Mouse (Mus musculus) kidney, embryonic 15.5 days (tissue): ENCODE results near the gene Hoxb8. TPM values are rescaled to one million over a fixed set of nuclear protein-coding genes. Genes with fewer than 3 reads are reported as not detected.

Experiments
- ATAC-seq: fragments of 200-750 bp; cut with Nextera tagmentation; replicated peaks from 2 replicates; pipeline ENCODE4 v1.8.0; 2017; ENCODE audit warnings: moderate TSS enrichment; ENCODE audit not compliant: low FRiP score
- H3K27ac ChIP-seq: fragments of 300-500 bp; sonication (generic); 2 replicates; pipeline ENCODE4 v1.5.1; 2015; ENCODE audit warnings: mild to moderate bottlenecking, inconsistent platforms
- H3K27me3 ChIP-seq: fragments of 300-500 bp; sonication (generic); 2 replicates; pipeline ENCODE4 v1.6.1; 2015; ENCODE audit warnings: inconsistent platforms
- H3K36me3 ChIP-seq: fragments of 300-500 bp; sonication (generic); 2 replicates; pipeline ENCODE4 v1.6.1; 2015; ENCODE audit warnings: inconsistent platforms
- H3K4me1 ChIP-seq: fragments of 300-500 bp; sonication (generic); 2 replicates; pipeline ENCODE4 v1.6.1; 2015; ENCODE audit warnings: inconsistent platforms
- H3K4me2 ChIP-seq: fragments of 300-500 bp; sonication (generic); 2 replicates; pipeline ENCODE4 v1.6.1; 2015; ENCODE audit warnings: moderate library complexity, mild to moderate bottlenecking, inconsistent platforms
- H3K4me3 ChIP-seq: fragments of 300-500 bp; sonication (generic); replicated peaks from 2 replicates; pipeline ENCODE4 v1.5.1; 2015; ENCODE audit warnings: mild to moderate bottlenecking, inconsistent platforms
- H3K9ac ChIP-seq: fragments of 300-500 bp; sonication (generic); 2 replicates; pipeline ENCODE4 v1.6.1; 2015; ENCODE audit warnings: mild to moderate bottlenecking, inconsistent platforms
- H3K9me3 ChIP-seq: fragments of 300-500 bp; sonication (generic); replicated peaks from 2 replicates; pipeline ENCODE4 v1.6.1; 2016; ENCODE audit warnings: inconsistent platforms
- WGBS: fragments of 180-500 bp; shearing (Covaris S2); methylation state at CpG from one replicate; pipeline ENCODE4 v1.1.7; 2015; ENCODE audit warnings: mixed read lengths; 5-methylcytosine and 5-hydroxymethylcytosine counted together
- polyA plus RNA-seq: library from polyadenylated mRNA; unstranded; fragments of >200 nt; fragmentation: Nextera tagmentation; extraction: Ambion mirVana; gene quantifications from 2 replicates; pipeline ENCODE4 v1.2.1, GENCODE M21; 2015

Gene Hoxb8
- polyA plus RNA-seq, 1 experiment from 2014 or later = 9.8 TPM

- WGBS = under 1% methylated on average over 66 of the region's 66 CpGs
- 0 out of 2 replicates have a peak, but pooled peaks have one; percentile 16 for ATAC-seq
- H3K27ac ChIP-seq = peak overlapping the region; percentile 100
- H3K9ac ChIP-seq = peak overlapping the region; percentile 96
- H3K36me3 ChIP-seq = peaks cover 19% of the 10 kb centered on the region; the same call in 1 of the 2 replicates
- H3K27me3 ChIP-seq = no peaks in the 10 kb centered on the region
- H3K4me3 ChIP-seq = peak overlapping the region; percentile 80
- H3K4me1 ChIP-seq = peaks cover 75% of the 10 kb centered on the region
- no peaks in the 10 kb centered on the region for H3K9me3 ChIP-seq
- H3K4me2 ChIP-seq = peak overlapping the region; percentile 90
Measured at GRCm38 (mm10) chr11:96298895-96299667, 17.4 kb downstream of the Hoxb8 start.

- Histone ChIP-seq H3K4me1 (peaks cover 82% of the 10 kb centered on the region), H3K9me3 (no peaks in the 10 kb centered on the region), H3K36me3 (peaks cover 19% of the 10 kb centered on the region; the same call in 1 of the 2 replicates), H3K27me3 (no peaks in the 10 kb centered on the region), H3K9ac (peak overlapping the region; percentile 96), H3K27ac (peak overlapping the region; percentile 100), H3K4me3 (peak overlapping the region; percentile 80), H3K4me2 (peak overlapping the region; percentile 90)
- no peak for ATAC-seq
- WGBS = 6% methylated on average over 9 of the region's 9 CpGs
Measured at GRCm38 (mm10) chr11:96299781-96300180, 18.1 kb downstream of the Hoxb8 start.

GRCm38 (mm10) chr11:96300354-96301063 lies 18.8 kb downstream of the Hoxb8 start:
- Histone ChIP-seq H3K27me3 (no peaks in the 10 kb centered on the region), H3K9me3 (no peaks in the 10 kb centered on the region), H3K4me2 (peak overlapping the region; percentile 90), H3K4me1 (peaks cover 87% of the 10 kb centered on the region), H3K4me3 (peak overlapping the region; percentile 80), H3K9ac (peak overlapping the region; percentile 96), H3K27ac (peak overlapping the region; percentile 100), H3K36me3 (peaks cover 21% of the 10 kb centered on the region; the same call in 1 of the 2 replicates)
- peak; percentile 16; the same call in 1 of the 2 replicates for ATAC-seq
- WGBS = 12% methylated on average over 33 of the region's 35 CpGs

GRCm38 (mm10) chr11:96301064-96301431 lies 19.3 kb downstream of the Hoxb8 start:
- Histone ChIP-seq H3K9me3 (no peaks in the 10 kb centered on the region), H3K27ac (peak overlapping the region; percentile 100), H3K4me3 (peak overlapping the region; percentile 80), H3K27me3 (no peaks in the 10 kb centered on the region), H3K9ac (peak overlapping the region; percentile 96), H3K4me1 (peaks cover 87% of the 10 kb centered on the region), H3K36me3 (peaks cover 24% of the 10 kb centered on the region; the same call in 1 of the 2 replicates), H3K4me2 (peak overlapping the region; percentile 90)
- ATAC-seq = no peak
- 25% methylated on average over 10 of the region's 10 CpGs for whole genome bisulfite sequencing

GRCm38 (mm10) chr11:96301837-96302236 lies 20.1 kb downstream of the Hoxb8 start:
- Histone ChIP-seq H3K27ac (peak overlapping the region; percentile 100), H3K27me3 (no peaks in the 10 kb centered on the region), H3K9ac (peak overlapping the region; percentile 96), H3K4me2 (peak overlapping the region; percentile 90), H3K4me1 (peaks cover 86% of the 10 kb centered on the region), H3K9me3 (no peaks in the 10 kb centered on the region), H3K36me3 (peaks cover 24% of the 10 kb centered on the region; the same call in 1 of the 2 replicates), H3K4me3 (peak overlapping the region; percentile 80)
- 4% methylated on average over 15 of the region's 15 CpGs for WGBS
- ATAC-seq = no peak

- H3K27me3 ChIP-seq = no peaks in the 10 kb centered on the region
Measured at GRCm38 (mm10) chr11:96302381-96303150, 20.9 kb downstream of the Hoxb8 start.

GRCm38 (mm10) chr11:96303151-96304099 lies 21.7 kb downstream of the Hoxb8 start, which contains the start of gene Hoxb5:
Hoxb5 (plus strand) TSS chr11:96303336.
- no peaks in the 10 kb centered on the region for H3K27me3 ChIP-seq
- peak within 1 kb of the TSS; percentile 96 for H3K9ac ChIP-seq
- peaks cover 24% of the 10 kb centered on the region; the same call in 1 of the 2 replicates for H3K36me3 ChIP-seq
- ATAC-seq = 0 out of 2 replicates have a peak, but pooled peaks have one; percentile 16
- no peaks in the 10 kb centered on the region for H3K9me3 ChIP-seq
- H3K4me2 ChIP-seq = peak within 1 kb of the TSS; percentile 90
- H3K4me3 ChIP-seq = peak within 1 kb of the TSS; percentile 80
- under 1% methylated on average over 69 of the region's 69 CpGs for WGBS
- H3K4me1 ChIP-seq = peaks cover 82% of the 10 kb centered on the region
- peak within 1 kb of the TSS; percentile 100 for H3K27ac ChIP-seq

More at GRCm38 (mm10) chr11:96302381-96303150, 20.9 kb downstream of the Hoxb8 start:
- Histone ChIP-seq H3K36me3 (peaks cover 24% of the 10 kb centered on the region; the same call in 1 of the 2 replicates), H3K27ac (peak overlapping the region; percentile 100), H3K9ac (peak overlapping the region; percentile 96), H3K4me3 (peak overlapping the region; percentile 80), H3K4me1 (peaks cover 85% of the 10 kb centered on the region), H3K9me3 (no peaks in the 10 kb centered on the region), H3K4me2 (peak overlapping the region; percentile 90)
- WGBS = 15% methylated on average over 23 of the region's 23 CpGs
- ATAC-seq = no peak

- Histone ChIP-seq H3K36me3 (peaks cover 24% of the 10 kb centered on the region; the same call in 1 of the 2 replicates), H3K27me3 (no peaks in the 10 kb centered on the region), H3K9me3 (no peaks in the 10 kb centered on the region), H3K4me3 (peak overlapping the region; percentile 80), H3K9ac (peak overlapping the region; percentile 96), H3K27ac (peak overlapping the region; percentile 100), H3K4me2 (peak overlapping the region; percentile 90), H3K4me1 (peaks cover 85% of the 10 kb centered on the region)
- 12% methylated on average over 38 of the region's 38 CpGs for WGBS
- ATAC-seq = no peak
Measured at GRCm38 (mm10) chr11:96304381-96305195, 22.9 kb downstream of the Hoxb8 start.

- H3K4me3 ChIP-seq = peak overlapping the region; percentile 80
- no peaks in the 10 kb centered on the region for H3K9me3 ChIP-seq
- 26% methylated on average over 6 of the region's 6 CpGs for WGBS
- no peak for ATAC-seq
- peak overlapping the region; percentile 90 for H3K4me2 ChIP-seq
- H3K27ac ChIP-seq = peak overlapping the region; percentile 100
- H3K9ac ChIP-seq = peak overlapping the region; percentile 96
- peaks cover 21% of the 10 kb centered on the region; the same call in 1 of the 2 replicates for H3K36me3 ChIP-seq
- peaks cover 85% of the 10 kb centered on the region for H3K4me1 ChIP-seq
- no peaks in the 10 kb centered on the region for H3K27me3 ChIP-seq
Measured at GRCm38 (mm10) chr11:96305505-96306182, 23.9 kb downstream of the Hoxb8 start.
